Mouse (Mus musculus) NIH3T3 (cell line): ENCODE measurements around the gene Ppm1a.
"Not testable (repeated sequence)": the region's sequence is repeated elsewhere in the genome, so short reads cannot be mapped to it uniquely, and the experiment has no call there.

ENCODE experiments used
- DNase-seq: peaks from one replicate; pipeline ENCODE4 v3.0.0-alpha.2; 2012; ENCODE audit warnings: low read depth

Gene Ppm1a

DNA sequence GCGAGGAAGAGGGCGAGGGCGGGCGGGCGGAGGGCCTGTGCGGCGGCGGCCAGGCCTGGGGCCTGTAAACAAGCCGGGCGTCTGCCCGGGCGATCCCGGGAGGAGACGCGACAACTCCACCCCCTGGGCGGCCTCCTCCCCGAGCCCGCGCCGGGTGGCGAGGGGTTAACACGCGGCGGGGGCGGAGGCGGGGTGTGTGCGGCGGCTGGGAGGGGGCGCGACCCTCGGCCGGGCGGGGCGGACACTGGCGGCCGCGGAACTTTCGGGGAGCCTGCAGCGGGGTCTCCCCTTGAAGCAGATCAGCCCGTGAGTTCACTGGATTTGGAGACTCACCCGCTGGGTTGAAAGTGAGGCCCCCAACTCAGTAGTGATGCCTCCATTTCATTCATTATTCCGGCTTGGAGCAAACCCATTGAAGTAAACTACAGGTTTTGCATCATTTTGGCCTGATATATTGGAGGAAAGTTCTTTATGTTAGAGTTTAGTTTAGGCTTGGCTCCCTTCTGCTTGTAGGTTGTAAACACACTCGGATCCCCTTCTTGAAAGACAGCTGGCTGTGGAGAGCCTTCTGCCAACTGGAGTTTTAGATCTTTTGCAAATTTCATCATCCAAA is 4.5 kb downstream of the Ppm1a start:
- DNase-seq, result peak; percentile 80

DNA sequence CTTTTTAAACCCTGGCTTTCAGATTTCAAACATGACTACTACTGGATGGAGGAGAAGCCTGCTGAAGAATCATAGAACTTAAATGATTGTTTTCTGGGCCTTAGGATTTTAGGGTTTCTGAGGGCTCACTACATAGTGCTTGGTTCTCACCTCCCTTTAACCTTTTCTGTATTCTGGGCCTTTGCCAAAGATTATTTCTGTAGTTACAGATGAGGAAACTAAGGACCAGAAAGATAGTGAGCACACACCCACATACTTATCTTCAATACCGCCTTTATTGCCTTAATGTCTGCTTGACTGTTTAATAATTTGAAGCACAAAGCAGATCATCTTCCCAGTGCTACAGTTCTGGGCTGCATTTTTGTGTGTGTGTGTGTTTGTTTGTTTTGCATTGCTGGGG is 5.2 kb downstream of the Ppm1a start:
- no peak for DNase-seq

GRCm38 (mm10) chr12:72763156-72763555 is 5.9 kb downstream of the Ppm1a start:
- no peak for DNase-seq

DNA sequence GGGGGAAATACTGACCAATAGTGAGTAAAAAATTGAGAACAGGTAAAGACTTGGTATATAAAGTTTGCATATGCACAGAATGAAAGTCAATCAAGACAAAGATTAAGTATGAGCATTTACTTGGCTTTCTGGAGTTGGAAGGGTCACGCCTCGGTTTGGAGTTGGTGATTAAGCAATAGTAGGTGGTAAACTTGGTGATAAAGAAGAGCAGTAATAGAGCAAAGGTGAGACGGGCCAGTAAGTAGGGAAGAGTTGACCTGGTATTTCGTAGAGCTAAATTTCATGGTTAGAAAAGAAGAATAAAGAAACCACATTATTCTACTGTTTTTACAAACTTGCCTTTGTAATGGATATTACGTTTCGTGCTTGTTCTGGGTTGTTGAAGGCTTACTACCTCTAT is 10.6 kb downstream of the Ppm1a start:
- DNase-seq, result no peak

DNA sequence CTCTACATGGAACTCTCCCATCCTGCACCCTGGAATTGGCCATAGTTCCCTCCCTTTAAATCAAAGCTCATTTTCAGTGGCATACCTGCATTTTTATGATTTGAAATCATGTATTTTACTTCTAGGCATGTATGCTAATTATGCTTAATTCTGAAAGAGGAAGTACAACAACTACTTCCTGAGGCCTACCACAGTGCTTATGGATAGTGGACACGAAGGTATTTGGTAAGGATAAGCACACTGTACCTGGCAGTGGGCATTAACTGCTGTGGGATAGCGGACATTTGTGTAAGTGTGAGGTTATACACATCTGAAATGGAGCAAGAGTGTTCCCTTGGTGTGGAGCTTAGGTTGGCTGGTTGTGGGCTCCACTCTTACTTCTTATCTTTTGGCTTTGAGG is 11.0 kb downstream of the Ppm1a start:
- DNase-seq, result no peak

- DNase-seq, result no peak
These were observed 12.4 kb downstream of the Ppm1a start for GRCm38 (mm10) chr12:72769546-72770230.

GRCm38 (mm10) chr12:72771153-72771552 is 13.9 kb downstream of the Ppm1a start:
- DNase-seq, result no peak

DNA sequence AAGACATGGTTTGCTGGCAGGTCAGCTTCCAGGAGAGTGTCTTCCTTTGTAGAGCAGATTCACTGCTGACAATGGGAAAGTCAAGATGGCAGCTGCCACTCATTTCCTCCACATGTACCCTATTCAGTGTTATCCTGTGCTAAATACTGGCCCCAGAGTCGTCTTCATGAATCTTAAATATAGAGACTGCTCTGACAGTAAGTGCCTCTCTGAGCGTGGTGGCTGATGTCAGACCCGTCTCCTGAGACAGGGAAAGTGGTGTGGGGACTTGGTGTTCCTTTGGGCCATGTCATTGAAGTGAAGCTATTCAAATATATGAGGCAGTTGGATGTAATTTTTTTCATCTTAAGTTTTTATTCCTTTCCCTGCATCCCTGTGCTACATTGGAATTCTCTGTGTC is 14.5 kb downstream of the Ppm1a start:
- DNase-seq, result no peak

GRCm38 (mm10) chr12:72773921-72774320 is 16.7 kb downstream of the Ppm1a start:
- DNase-seq, result no peak

- no peak for DNase-seq
These were observed 20.0 kb downstream of the Ppm1a start for GRCm38 (mm10) chr12:72777244-72777643.

DNA sequence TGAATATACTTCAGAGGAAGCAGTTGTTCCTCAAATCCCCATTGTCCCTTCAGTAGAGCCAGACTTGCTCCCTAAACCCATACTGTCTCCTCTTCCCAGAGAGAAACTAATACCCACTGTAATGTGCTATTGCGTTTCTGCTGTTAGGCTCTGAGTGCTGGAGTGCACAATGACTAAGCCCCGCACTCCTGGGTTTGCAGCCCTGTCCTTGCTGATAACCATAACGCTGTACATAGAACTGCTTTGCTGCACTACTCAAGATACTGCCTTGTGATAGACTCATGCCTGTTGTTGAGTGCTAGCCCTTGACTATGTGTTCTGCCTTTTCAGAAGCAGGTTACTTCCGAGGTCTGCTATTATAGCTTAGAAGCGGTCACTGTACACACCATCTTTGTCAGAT is 22.9 kb downstream of the Ppm1a start:
- no peak for DNase-seq

- not testable (repeated sequence) for DNase-seq
These were observed 25.5 kb downstream of the Ppm1a start for GRCm38 (mm10) chr12:72782786-72783185.

DNA sequence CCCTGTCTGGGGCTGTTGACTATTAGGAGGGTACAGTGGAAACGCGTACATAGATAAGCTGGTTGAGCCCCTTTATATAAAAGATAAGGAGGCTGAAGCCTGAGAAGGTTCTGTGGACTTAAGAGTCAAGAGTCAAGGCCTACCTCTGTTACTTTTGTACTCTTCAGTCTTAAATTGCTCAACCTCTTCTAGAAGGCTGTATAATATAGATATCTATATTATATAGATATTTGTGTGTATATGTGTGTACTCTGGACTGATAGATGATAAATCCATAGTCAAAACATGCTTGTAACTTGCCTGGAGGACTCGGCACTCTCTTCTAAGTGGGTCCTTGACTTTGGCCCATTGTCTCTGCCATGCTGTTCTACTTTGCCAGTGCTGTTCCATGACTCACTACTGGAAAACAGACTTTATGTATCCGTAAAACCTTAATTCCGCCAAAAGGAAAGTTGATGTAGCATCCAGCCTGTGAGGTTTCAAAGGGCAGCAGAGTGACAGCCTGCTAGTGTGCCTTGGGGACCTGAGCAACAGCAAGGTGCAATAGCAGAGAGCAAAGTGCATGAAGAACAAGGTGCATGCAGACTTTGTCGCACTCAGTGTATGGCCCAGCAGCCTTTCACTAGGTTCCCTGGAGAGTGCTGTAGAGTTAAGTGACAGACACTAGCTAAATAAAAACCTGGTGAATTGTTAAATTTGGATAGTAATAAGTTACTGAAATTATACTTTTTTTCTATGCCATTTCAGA is 28.1 kb downstream of the Ppm1a start:
- DNase-seq, result no peak

DNA sequence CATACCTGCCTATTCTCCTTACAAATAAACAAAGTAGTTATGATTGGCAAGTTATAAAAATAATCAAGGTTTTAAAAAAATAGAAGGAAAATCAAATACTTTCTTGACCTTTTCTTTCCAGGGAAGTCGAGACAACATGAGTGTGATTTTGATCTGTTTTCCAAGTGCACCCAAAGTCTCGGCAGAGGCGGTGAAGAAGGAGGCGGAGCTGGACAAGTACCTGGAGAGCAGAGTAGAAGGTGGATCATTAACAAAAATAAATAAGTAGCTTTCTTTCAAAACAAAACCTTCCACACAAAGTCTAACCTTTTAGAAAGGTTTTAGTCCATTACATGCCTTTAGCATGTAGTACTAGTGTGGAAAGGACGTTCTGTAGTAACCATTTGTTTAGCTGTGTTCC is 29.3 kb downstream of the Ppm1a start:
- DNase-seq, result no peak

GRCm38 (mm10) chr12:72786986-72787385 is 29.7 kb downstream of the Ppm1a start:
- no peak for DNase-seq

- no peak for DNase-seq
These were observed 33.3 kb downstream of the Ppm1a start for GRCm38 (mm10) chr12:72790538-72790937.

- no peak for DNase-seq
These were observed 35.3 kb downstream of the Ppm1a start for GRCm38 (mm10) chr12:72792320-72793091.

DNA sequence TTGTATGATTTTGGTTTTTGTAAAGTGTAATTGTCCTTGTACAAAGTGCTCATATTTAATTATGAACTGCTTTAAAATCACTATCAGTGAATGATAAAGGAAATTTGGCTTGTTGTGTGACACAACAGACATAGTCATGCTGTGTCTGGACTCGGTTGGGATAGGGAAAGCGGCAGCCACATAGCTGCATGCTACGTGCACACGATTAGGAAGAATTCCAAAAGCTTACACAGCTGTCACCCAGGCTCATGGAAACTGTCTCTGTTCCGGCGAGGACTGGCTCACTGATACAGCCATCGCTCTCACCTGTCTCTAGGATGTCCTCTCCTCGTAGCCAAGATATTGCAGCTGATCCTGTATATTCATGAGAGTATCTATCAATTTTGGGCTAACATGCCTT is 36.7 kb downstream of the Ppm1a start:
- no peak for DNase-seq

- no peak for DNase-seq
These were observed 52.5 kb downstream of the Ppm1a start for GRCm38 (mm10) chr12:72809798-72810197.

DNA sequence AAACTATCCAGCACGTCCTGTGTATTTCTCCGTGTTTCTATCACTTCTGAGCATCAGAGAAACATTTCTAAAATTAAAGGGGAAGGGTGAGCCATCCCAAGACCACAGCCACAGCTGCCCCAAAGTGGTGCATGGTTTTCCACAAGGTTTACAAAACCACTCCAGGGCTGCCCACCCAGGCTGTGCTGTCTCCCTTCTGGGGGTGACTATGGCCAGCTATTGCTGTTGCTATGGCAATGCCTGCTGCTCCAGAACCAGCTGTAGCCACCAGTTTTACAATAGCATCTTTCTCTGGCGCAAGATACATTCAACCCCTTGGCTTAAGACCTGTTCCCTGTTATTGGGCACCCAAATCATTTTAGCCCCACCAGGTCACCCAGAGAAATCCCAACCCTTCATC is 54.3 kb downstream of the Ppm1a start:
- DNase-seq, result no peak

GRCm38 (mm10) chr12:72820940-72821431 is 63.7 kb downstream of the Ppm1a start:
- DNase-seq, result no peak

DNA sequence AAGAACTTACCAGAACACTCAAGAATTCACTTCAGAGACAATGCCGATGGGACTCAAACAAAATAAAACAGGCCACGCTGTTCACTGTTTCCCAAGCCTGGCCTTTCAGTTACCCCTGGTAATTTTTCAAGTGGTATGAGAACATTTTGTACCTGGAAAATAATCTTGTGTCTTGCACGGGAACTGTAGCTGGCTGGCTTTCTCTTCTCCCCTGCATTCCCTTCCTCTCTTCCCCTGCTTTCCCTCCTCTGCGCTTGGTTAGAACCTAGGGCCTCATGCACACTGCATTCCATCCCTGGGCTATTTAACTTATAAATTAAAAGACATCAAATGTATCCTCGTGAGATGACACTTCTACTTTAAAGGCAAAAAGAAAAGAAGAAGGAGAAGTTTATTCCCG is 64.3 kb downstream of the Ppm1a start:
- no peak for DNase-seq
